Mouse (Mus musculus) lung, postnatal 0 days (tissue): ENCODE results near the gene Igf2bp2.

Source experiments
- CTCF ChIP-seq: IDR thresholded peaks from 2 replicates; pipeline ENCODE4 v1.5.1; 2016; ENCODE audit warnings: antibody characterized with exemption, mild to moderate bottlenecking
- EP300 ChIP-seq: IDR thresholded peaks from 2 replicates; pipeline ENCODE4 v1.6.1; 2016; ENCODE audit warnings: antibody characterized with exemption, mild to moderate bottlenecking, control low read depth

GRCm38 (mm10) chr16:22022122-22022521 lies 141.0 kb downstream of the Igf2bp2 start:
- TF ChIP-seq CTCF (peak; percentile 66), EP300 (no peak)
